Mouse (Mus musculus): ENCODE results near the gene Fam155a. TPM values are rescaled to one million over a fixed set of nuclear protein-coding genes. Genes with fewer than 3 reads are reported as not detected.
"Not testable (repeated sequence)": the region's sequence is repeated elsewhere in the genome, so short reads cannot be mapped to it uniquely, and the experiment has no call there.

Fam155a gene
- total and polyA plus RNA-seq, 2 experiments from 2014 or later, result 0.04 to 1.4 TPM

DNA sequence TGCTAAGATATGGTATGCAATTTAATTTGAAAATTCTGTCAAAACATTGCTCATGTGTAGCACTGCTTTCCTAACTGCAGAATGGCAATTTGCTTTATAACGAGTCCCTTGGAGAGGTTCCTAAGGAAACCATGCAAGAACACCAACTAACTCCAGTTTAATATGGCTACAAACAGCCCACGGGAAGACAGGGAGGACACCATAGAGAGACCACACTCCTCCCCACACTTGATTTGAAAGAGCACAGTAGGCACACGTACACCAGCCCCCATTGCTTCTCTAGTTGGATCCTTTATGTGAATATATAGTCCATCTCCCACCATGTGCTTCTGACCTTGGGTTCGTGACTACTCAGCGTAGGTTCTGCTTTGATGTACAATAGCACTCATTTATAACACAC lies 35.8 kb downstream of the Fam155a start:
- DNase-seq (ENCODE audit: low spot score), result no peak
- H3K4me1 ChIP-seq (ENCODE audit: control insufficient read depth, insufficient read depth), result no peaks in the 10 kb centered on the region
- 58% methylated on average over 5 of the region's 5 CpGs for WGBS

DNA sequence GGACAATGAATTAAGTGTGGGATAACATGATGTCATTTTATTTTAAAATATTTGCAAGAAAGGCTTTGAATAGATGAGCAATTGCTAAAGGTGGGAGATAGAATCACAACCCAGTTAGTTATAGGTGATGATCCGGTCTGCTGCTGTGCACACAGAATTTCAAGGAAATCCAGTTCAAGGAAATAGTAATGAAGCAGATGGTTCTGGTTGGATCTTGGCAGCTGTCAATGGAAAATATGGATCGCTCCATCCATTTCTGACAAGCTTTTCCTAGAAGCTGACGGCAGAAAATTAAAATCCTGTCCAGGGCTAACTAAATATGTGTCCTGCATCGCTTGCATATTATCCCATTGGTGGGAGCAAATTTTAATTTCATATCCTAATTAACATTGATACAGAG lies 61.2 kb downstream of the Fam155a start:
- DNase-seq (ENCODE audit: low spot score), result no peak
- H3K9me3 ChIP-seq (replicated peaks; ENCODE audit: control insufficient read depth, low read length), result no peaks in the 10 kb centered on the region
- 79% methylated on average over 4 of the region's 4 CpGs for WGBS
- ATAC-seq (ENCODE audit: insufficient read depth, low read depth), result no peak
- H3K36me3 ChIP-seq (replicated peaks; ENCODE audit: control insufficient read depth, insufficient read depth, low read length), result no peaks in the 10 kb centered on the region
- no peaks in the 10 kb centered on the region for H3K4me1 ChIP-seq (ENCODE audit: control insufficient read depth, insufficient read depth)
- TF ChIP-seq CTCF (IDR thresholded peaks at IDR 0.05; ENCODE audit: low read depth), result no peak
- no peak for TF ChIP-seq EP300 (IDR thresholded peaks at IDR 0.05; ENCODE audit: low read depth)
- H3K4me3 ChIP-seq (ENCODE audit: low read depth, low read length), result no peak overlapping the region
- no peak overlapping the region for H3K27ac ChIP-seq (ENCODE audit: low read depth)
- no peak overlapping the region for H3K4me2 ChIP-seq (ENCODE audit: low read depth, low read length)
- no peaks in the 10 kb centered on the region for H3K27me3 ChIP-seq (ENCODE audit: control insufficient read depth, insufficient read depth, low read length)
- no peak overlapping the region for H3K9ac ChIP-seq (replicated peaks; ENCODE audit: low read depth, low read length)

More for the DNA sequence above, 35.8 kb downstream of the Fam155a start:
- no peak for TF ChIP-seq CTCF (IDR thresholded peaks at IDR 0.05; ENCODE audit: low read depth)
- Histone ChIP-seq H3K36me3 (replicated peaks; ENCODE audit: control insufficient read depth, insufficient read depth, low read length) (no peaks in the 10 kb centered on the region), H3K9ac (replicated peaks; ENCODE audit: low read depth, low read length) (no peak overlapping the region), H3K27ac (ENCODE audit: low read depth) (no peak overlapping the region), H3K4me3 (ENCODE audit: low read depth, low read length) (no peak overlapping the region), H3K27me3 (ENCODE audit: control insufficient read depth, insufficient read depth, low read length) (no peaks in the 10 kb centered on the region), H3K4me2 (ENCODE audit: low read depth, low read length) (no peak overlapping the region), H3K9me3 (replicated peaks; ENCODE audit: control insufficient read depth, low read length) (no peaks in the 10 kb centered on the region)
- ATAC-seq (ENCODE audit: insufficient read depth, low read depth), result no peak

DNA sequence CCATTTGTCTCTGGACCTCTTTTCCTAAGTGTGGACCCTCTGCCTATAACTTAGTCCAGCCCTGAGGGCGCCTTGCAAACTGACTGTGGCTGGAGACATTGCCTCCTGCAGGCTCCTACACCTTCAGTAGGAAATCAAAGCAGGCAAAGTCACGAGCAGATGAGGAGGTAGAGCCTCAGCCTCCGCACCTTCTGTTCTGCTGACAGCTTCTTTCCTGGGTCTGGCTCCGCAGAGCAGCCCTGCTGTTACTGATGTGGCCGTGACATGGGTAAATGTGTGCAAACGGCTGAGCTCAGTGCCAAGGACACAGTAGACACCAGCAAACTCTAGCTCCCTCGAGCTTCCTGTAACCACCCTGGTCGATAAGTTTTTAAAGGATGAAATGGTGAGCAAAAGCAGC lies 63.5 kb downstream of the Fam155a start:
- no peak overlapping the region for H3K4me2 ChIP-seq (ENCODE audit: low read depth, low read length)
- H3K9me3 ChIP-seq (replicated peaks; ENCODE audit: control insufficient read depth, low read length), result no peaks in the 10 kb centered on the region
- no peaks in the 10 kb centered on the region for H3K27me3 ChIP-seq (ENCODE audit: control insufficient read depth, insufficient read depth, low read length)
- 57% methylated on average over 8 of the region's 8 CpGs for WGBS
- no peaks in the 10 kb centered on the region for H3K4me1 ChIP-seq (ENCODE audit: control insufficient read depth, insufficient read depth)
- ATAC-seq (ENCODE audit: insufficient read depth, low read depth) (no peak), DNase-seq (ENCODE audit: low spot score) (no peak)
- TF ChIP-seq CTCF (IDR thresholded peaks at IDR 0.05; ENCODE audit: low read depth) (no peak), EP300 (IDR thresholded peaks at IDR 0.05; ENCODE audit: low read depth) (no peak)
- no peak overlapping the region for H3K4me3 ChIP-seq (ENCODE audit: low read depth, low read length)
- no peaks in the 10 kb centered on the region for H3K36me3 ChIP-seq (replicated peaks; ENCODE audit: control insufficient read depth, insufficient read depth, low read length)
- no peak overlapping the region for H3K27ac ChIP-seq (ENCODE audit: low read depth)
- H3K9ac ChIP-seq (replicated peaks; ENCODE audit: low read depth, low read length), result no peak overlapping the region

DNA sequence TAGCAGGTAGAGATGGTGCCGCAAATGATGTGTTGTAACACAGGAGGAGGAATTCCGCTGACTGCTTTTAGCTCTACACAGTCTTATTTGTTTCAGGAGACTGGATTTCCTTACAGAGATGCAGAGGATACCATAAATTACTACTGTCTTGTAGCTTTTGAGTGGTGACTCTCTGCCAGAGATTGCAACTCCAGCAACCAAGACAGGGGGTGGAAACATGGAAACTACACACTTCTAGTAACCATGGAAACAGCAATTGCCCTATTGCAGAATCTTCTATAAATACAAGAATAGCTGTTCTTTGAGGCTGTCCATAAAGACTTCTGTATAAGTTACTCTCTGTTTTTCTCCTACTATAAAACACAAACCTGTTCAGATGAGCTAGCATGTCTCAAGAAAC lies 76.2 kb downstream of the Fam155a start:
- H3K4me2 ChIP-seq (ENCODE audit: low read depth, low read length), result no peak overlapping the region
- no peak for TF ChIP-seq EP300 (IDR thresholded peaks at IDR 0.05; ENCODE audit: low read depth)
- no peak for TF ChIP-seq CTCF (IDR thresholded peaks at IDR 0.05; ENCODE audit: low read depth)
- no peak for ATAC-seq (ENCODE audit: insufficient read depth, low read depth)
- 82% methylated on average over 2 of the region's 2 CpGs for WGBS
- H3K9ac ChIP-seq (replicated peaks; ENCODE audit: low read depth, low read length), result no peak overlapping the region
- H3K27ac ChIP-seq (ENCODE audit: low read depth), result no peak overlapping the region
- no peaks in the 10 kb centered on the region for H3K9me3 ChIP-seq (replicated peaks; ENCODE audit: control insufficient read depth, low read length)
- no peaks in the 10 kb centered on the region for H3K36me3 ChIP-seq (replicated peaks; ENCODE audit: control insufficient read depth, insufficient read depth, low read length)
- DNase-seq (ENCODE audit: low spot score), result no peak
- no peaks in the 10 kb centered on the region for H3K4me1 ChIP-seq (ENCODE audit: control insufficient read depth, insufficient read depth)
- no peaks in the 10 kb centered on the region for H3K27me3 ChIP-seq (ENCODE audit: control insufficient read depth, insufficient read depth, low read length)
- no peak overlapping the region for H3K4me3 ChIP-seq (ENCODE audit: low read depth, low read length)

DNA sequence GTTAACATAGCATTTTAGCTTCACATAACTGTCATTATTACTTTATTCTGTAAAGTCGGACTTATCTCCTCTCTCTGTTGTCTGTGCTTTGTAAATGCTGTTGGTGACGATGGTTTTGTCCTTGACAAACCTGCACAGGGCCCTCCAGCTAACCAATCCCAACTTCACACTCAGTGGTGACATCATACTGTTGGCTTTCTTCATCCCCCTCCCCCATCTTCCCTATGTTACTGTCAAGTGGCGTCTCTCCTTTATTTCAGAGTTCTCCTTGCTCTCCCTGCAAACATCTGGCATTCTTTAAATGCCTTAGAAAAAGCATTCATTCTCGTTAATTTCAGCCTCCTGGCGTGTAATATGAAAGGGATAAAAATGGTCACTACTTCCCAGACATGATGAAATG lies 78.6 kb downstream of the Fam155a start:
- Histone ChIP-seq H3K36me3 (replicated peaks; ENCODE audit: control insufficient read depth, insufficient read depth, low read length) (no peaks in the 10 kb centered on the region), H3K27me3 (ENCODE audit: control insufficient read depth, insufficient read depth, low read length) (no peaks in the 10 kb centered on the region), H3K27ac (ENCODE audit: low read depth) (no peak overlapping the region), H3K9me3 (replicated peaks; ENCODE audit: control insufficient read depth, low read length) (no peaks in the 10 kb centered on the region), H3K4me3 (ENCODE audit: low read depth, low read length) (no peak overlapping the region), H3K4me2 (ENCODE audit: low read depth, low read length) (no peak overlapping the region), H3K4me1 (ENCODE audit: control insufficient read depth, insufficient read depth) (no peaks in the 10 kb centered on the region), H3K9ac (replicated peaks; ENCODE audit: low read depth, low read length) (no peak overlapping the region)
- ATAC-seq (ENCODE audit: insufficient read depth, low read depth), result no peak
- no peak for DNase-seq (ENCODE audit: low spot score)
- WGBS, result 21% methylated on average over 5 of the region's 5 CpGs
- TF ChIP-seq CTCF (IDR thresholded peaks at IDR 0.05; ENCODE audit: low read depth) (no peak), EP300 (IDR thresholded peaks at IDR 0.05; ENCODE audit: low read depth) (no peak)

DNA sequence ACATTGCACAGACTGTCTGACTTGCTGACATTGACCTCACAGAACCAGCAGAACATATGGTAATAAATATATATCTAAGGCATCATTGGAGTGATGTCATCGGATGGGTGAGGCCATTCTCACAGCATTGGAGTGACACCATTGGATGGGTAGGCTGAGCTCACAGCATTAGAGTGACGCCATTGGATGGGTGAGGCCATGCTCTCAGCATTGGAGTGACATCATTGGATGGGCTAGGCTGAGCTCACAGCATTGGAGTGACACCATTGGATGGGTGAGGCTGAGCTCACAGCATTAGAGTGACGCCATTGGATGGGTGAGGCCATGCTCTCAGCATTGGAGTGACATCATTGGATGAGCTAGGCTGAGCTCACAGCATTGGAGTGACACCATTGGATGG lies 110.9 kb downstream of the Fam155a start:
- not testable (repeated sequence) for H3K36me3 ChIP-seq (replicated peaks; ENCODE audit: control insufficient read depth, insufficient read depth, low read length); DNase-seq (ENCODE audit: low spot score); H3K4me3 ChIP-seq (ENCODE audit: low read depth, low read length); H3K9ac ChIP-seq (replicated peaks; ENCODE audit: low read depth, low read length); ATAC-seq (ENCODE audit: insufficient read depth, low read depth); H3K9me3 ChIP-seq (replicated peaks; ENCODE audit: control insufficient read depth, low read length); H3K4me2 ChIP-seq (ENCODE audit: low read depth, low read length); H3K27me3 ChIP-seq (ENCODE audit: control insufficient read depth, insufficient read depth, low read length); H3K4me1 ChIP-seq (ENCODE audit: control insufficient read depth, insufficient read depth); H3K27ac ChIP-seq (ENCODE audit: low read depth)
- WGBS, result 62% methylated on average over 3 of the region's 3 CpGs

Measured in heart, postnatal 0 days (tissue).